Mouse (Mus musculus) kidney, embryonic 14.5 days (tissue): ENCODE results near the gene Gp1bb. TPM values are rescaled to one million over a fixed set of nuclear protein-coding genes. Genes with fewer than 3 reads are reported as not detected.
A peak's percentile ranks its signal among the peaks of the same experiment; 100 is the strongest.

ENCODE experiments used
- ATAC-seq: fragments of 200-750 bp; cut with Nextera tagmentation; 2 replicates; pipeline ENCODE4 v1.8.0; 2017; ENCODE audit warnings: moderate number of reproducible peaks, mild to moderate bottlenecking, moderate TSS enrichment, moderate library complexity; ENCODE audit not compliant: low FRiP score, low TSS enrichment
- H3K27ac ChIP-seq: fragments of 300-500 bp; sonication (generic); 2 replicates; pipeline ENCODE4 v1.5.1; 2014; ENCODE audit warnings: low read depth, mild to moderate bottlenecking, low read length, moderate library complexity, mixed read lengths
- H3K27me3 ChIP-seq: fragments of 300-500 bp; sonication (generic); 2 replicates; pipeline ENCODE4 v1.6.1; 2014; ENCODE audit warnings: mild to moderate bottlenecking, low read length; ENCODE audit not compliant: control insufficient read depth, insufficient read depth
- H3K36me3 ChIP-seq: fragments of 300-500 bp; sonication (generic); 2 replicates; pipeline ENCODE4 v1.6.1; 2014; ENCODE audit warnings: low read length, mixed read lengths; ENCODE audit not compliant: control insufficient read depth, insufficient read depth
- H3K4me1 ChIP-seq: fragments of 300-500 bp; sonication (generic); 2 replicates; pipeline ENCODE4 v1.6.1; 2014; ENCODE audit warnings: low read length, mixed read lengths; ENCODE audit not compliant: control insufficient read depth, insufficient read depth
- H3K4me2 ChIP-seq: fragments of 300-500 bp; sonication (generic); replicated peaks from 2 replicates; pipeline ENCODE4 v1.6.1; 2014; ENCODE audit warnings: low read depth, mild to moderate bottlenecking, low read length
- H3K4me3 ChIP-seq: fragments of 300-500 bp; sonication (generic); 2 replicates; pipeline ENCODE4 v1.5.1; 2014; ENCODE audit warnings: mild to moderate bottlenecking, low read length
- H3K9ac ChIP-seq: fragments of 300-500 bp; sonication (generic); 2 replicates; pipeline ENCODE4 v1.6.1; 2014; ENCODE audit warnings: low read depth, mild to moderate bottlenecking, low read length, moderate library complexity
- H3K9me3 ChIP-seq: fragments of 300-500 bp; sonication (generic); 2 replicates; pipeline ENCODE4 v1.6.1; 2016; ENCODE audit warnings: low read length; ENCODE audit not compliant: control insufficient read depth
- WGBS: fragments of 180-500 bp; shearing (Covaris S2); extraction: QIAGEN DNeasy Blood & Tissue Kit; methylation state at CpG from one replicate; pipeline ENCODE4 v1.1.7; 2014; 5-methylcytosine and 5-hydroxymethylcytosine counted together
- polyA plus RNA-seq: library from polyadenylated mRNA; unstranded; fragments of >200 nt; fragmentation: Nextera tagmentation; extraction: Ambion mirVana; gene quantifications from 2 replicates; pipeline ENCODE4 v1.2.1, GENCODE M21; 2014

Gene Gp1bb
- polyA plus RNA-seq, 1 experiment from 2014 or later: 1.6 TPM

DNA sequence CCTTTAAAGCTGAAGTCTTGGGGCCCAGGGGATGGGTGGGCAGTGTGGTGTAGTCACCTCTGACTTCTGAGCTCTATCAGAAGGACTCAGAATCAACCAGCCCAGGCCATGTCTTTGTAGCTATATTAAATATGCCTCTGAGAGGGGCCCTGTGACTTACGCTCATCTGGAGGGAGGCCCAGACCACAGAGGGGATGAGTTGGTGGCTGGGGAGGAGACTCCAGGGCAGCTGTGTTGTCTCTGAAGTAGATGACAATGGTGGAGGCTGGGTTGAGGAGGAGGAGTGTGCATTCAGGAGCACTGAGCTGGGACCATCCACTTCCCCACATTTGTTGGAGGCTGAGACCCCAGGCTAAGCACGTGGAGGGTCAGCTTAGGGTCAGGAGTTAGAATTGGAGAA is 3.9 kb downstream of the Gp1bb start:
- Histone ChIP-seq H3K27me3 (peaks cover 77% of the 10 kb centered on the region), H3K9ac (no peak overlapping the region), H3K36me3 (peaks cover 6% of the 10 kb centered on the region; the same call in 1 of the 2 replicates), H3K4me2 (no peak overlapping the region), H3K27ac (no peak overlapping the region), H3K4me3 (no peak overlapping the region), H3K9me3 (no peaks in the 10 kb centered on the region), H3K4me1 (peaks cover 21% of the 10 kb centered on the region)
- no peak for ATAC-seq
- 39% methylated on average over 2 of the region's 2 CpGs for WGBS

DNA sequence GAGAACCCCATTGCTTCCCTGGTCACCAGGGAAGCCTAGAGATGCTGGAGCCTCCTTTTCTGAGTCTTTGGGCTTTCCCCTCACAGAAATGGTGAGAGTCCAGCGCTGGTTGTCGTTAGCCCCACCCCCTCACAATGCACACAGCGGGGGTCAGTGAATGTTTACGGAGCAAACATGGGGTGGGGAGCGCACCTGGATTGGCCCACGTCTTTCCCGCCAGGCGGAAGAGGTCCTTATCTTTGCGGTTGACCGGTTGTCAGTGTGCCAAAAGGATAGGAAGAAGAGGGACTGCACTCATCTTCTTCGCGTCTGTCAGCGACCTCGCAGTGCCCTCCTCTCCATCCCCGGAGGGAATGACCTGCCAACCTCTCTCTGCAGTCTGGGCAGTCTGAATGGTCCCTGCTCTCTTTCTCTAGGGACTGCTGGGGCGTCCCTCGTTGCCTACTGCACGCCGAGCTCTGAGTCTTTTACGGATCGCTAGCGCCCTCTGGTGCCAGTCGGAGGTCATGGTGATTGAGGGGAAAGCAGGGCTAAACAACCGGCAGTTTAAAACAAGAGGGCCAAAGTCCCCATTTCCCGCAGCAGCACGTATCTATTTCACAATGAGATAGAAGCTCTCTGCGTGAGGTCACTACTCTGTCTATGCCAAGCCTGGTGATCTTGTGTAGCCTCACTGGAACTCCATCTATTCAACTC is 4.7 kb downstream of the Gp1bb start:
- 2% methylated on average over 27 of the region's 27 CpGs for WGBS
- no peak overlapping the region for H3K9ac ChIP-seq

DNA sequence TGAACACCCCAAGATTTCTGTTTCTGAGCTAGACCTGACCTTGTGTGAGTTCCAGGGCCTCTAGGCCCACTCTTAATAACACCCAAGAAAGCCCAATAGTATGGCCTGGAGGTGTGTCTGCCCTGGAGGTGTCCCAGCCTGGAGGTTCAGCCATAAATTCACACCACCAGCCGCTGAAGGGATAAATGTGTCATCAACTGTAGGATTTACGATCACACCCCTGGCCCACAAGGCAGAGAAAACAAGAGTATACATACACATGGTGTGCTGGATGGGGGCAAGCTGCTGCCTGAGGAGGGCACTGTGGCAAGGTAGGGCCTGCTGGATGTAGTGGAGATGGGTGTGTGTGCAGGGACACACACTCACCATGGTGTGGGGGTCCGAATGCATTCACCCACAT is 8.9 kb downstream of the Gp1bb start:
- H3K4me2 ChIP-seq: no peak overlapping the region
- H3K9me3 ChIP-seq: no peaks in the 10 kb centered on the region
- 25% methylated on average over 3 of the region's 3 CpGs for WGBS
- H3K27ac ChIP-seq: no peak overlapping the region
- no peak overlapping the region for H3K9ac ChIP-seq
- peaks cover 54% of the 10 kb centered on the region for H3K27me3 ChIP-seq
- no peak overlapping the region for H3K4me3 ChIP-seq
- H3K36me3 ChIP-seq: no peaks in the 10 kb centered on the region
- H3K4me1 ChIP-seq: peaks cover 42% of the 10 kb centered on the region
- no peak for ATAC-seq

More for the DNA sequence above, 4.7 kb downstream of the Gp1bb start:
- Histone ChIP-seq H3K4me1 (peaks cover 28% of the 10 kb centered on the region), H3K4me2 (peak overlapping the region; percentile 25; the same call in 1 of the 2 replicates), H3K9me3 (no peaks in the 10 kb centered on the region), H3K27me3 (peaks cover 69% of the 10 kb centered on the region), H3K4me3 (peak overlapping the region; percentile 1; the same call in 1 of the 2 replicates), H3K36me3 (0 out of 2 replicates have a peak, but pooled peaks cover under 1% of the 10 kb centered on the region), H3K27ac (no peak overlapping the region)
- ATAC-seq: peak; percentile 49

DNA sequence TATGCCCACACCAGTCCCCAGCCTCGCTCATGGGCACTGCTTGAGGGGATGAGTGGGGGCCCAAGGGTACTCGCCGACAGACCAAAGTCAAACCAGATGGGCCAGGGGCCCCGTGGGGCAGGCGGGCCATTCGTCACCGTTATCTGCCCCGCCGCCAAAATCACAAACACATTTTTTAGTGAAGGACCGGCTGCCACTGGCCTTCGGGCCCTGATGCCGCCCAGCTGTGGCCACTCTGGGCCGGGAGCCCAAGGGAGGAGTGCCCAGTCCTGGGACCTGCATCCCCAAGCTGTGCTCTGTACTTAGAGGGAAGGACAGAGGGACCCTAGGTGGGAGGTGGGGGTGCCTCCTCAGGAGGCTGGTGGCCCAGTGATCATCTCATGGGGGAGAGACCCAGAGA is 10.5 kb downstream of the Gp1bb start:
- H3K4me2 ChIP-seq: no peak overlapping the region
- WGBS: 25% methylated on average over 13 of the region's 13 CpGs
- no peaks in the 10 kb centered on the region for H3K36me3 ChIP-seq
- no peak overlapping the region for H3K9ac ChIP-seq
- H3K4me3 ChIP-seq: no peak overlapping the region
- H3K9me3 ChIP-seq: no peaks in the 10 kb centered on the region
- no peak overlapping the region for H3K27ac ChIP-seq
- no peak for ATAC-seq
- peaks cover 37% of the 10 kb centered on the region for H3K4me1 ChIP-seq
- H3K27me3 ChIP-seq: peaks cover 53% of the 10 kb centered on the region

DNA sequence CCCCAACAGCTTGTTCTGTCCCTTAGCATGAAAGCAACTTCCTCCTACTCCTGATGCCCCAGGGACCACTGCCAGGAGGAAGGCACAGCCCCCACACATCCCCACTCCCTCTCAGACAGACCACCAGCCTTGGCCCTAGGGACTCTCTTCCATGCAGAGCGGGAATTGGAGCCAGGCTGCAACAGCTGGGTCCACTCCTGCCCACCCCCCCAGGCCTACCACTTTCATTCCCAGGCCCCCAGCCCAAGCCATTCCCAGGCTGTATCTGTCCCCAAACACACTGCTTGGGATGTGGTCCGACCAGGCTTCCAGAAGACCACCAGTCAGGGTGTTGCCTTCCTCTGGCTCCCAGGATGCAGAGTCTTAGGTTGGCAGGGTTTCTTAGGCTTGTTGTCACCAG is 13.1 kb downstream of the Gp1bb start:
- Histone ChIP-seq H3K9ac (no peak overlapping the region), H3K4me2 (no peak overlapping the region), H3K4me3 (no peak overlapping the region), H3K36me3 (no peaks in the 10 kb centered on the region), H3K27me3 (peaks cover 34% of the 10 kb centered on the region), H3K4me1 (peaks cover 39% of the 10 kb centered on the region), H3K27ac (no peak overlapping the region), H3K9me3 (no peaks in the 10 kb centered on the region)
- WGBS: 49% methylated on average over 2 of the region's 2 CpGs
- ATAC-seq: no peak

DNA sequence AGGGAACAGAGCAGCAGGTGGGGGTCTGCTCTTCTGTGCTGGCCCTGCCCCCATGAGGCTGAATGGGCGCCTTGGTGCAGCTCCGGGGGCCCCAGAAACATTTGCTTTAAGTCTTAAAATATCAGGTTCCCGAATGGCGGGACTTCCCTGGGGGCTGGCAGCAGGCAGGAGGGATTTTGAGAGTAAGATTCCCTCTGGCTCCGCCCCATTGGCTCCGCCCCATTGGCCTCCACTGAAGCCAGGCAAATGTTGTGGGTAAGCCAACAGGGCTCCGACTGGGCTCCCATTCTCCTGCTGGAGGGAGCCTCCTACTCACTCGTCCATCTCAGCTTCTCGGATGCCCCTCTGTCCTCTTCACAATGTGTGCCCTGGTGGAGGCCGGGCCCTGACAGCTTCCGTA is 14.0 kb downstream of the Gp1bb start:
- Histone ChIP-seq H3K27me3 (peaks cover 27% of the 10 kb centered on the region), H3K9ac (no peak overlapping the region), H3K27ac (no peak overlapping the region), H3K4me1 (peaks cover 37% of the 10 kb centered on the region), H3K9me3 (no peaks in the 10 kb centered on the region), H3K36me3 (no peaks in the 10 kb centered on the region), H3K4me2 (peak overlapping the region; percentile 33), H3K4me3 (peak overlapping the region; percentile 18; the same call in 1 of the 2 replicates)
- peak; percentile 12; the same call in 1 of the 2 replicates for ATAC-seq
- 6% methylated on average over 11 of the region's 11 CpGs for WGBS

DNA sequence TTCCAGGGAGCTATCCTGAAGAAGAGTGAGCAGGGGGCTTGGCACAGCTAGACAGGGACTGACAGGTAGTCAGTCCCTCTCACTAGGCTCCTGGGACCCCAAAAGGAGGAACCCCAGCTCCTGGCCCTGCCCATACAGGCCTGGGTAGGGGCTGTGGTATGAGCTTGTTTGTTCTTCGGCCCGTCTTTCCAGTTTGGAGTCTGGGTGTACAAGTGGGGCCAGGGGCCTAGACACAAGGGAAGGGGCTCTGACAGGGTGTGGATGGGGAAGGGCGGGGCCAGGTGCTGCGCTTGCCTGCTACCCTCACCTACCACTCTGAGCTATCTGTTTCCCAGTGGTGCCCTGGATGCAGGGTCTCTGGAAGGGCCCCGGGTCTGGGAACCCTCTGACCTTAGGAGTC is 16.5 kb downstream of the Gp1bb start:
- Histone ChIP-seq H3K27ac (no peak overlapping the region), H3K4me3 (no peak overlapping the region), H3K9ac (no peak overlapping the region), H3K4me1 (peaks cover 18% of the 10 kb centered on the region), H3K36me3 (no peaks in the 10 kb centered on the region), H3K27me3 (peaks cover 19% of the 10 kb centered on the region; the same call in 1 of the 2 replicates), H3K9me3 (no peaks in the 10 kb centered on the region), H3K4me2 (no peak overlapping the region)
- ATAC-seq: no peak
- 84% methylated on average over 5 of the region's 5 CpGs for WGBS

DNA sequence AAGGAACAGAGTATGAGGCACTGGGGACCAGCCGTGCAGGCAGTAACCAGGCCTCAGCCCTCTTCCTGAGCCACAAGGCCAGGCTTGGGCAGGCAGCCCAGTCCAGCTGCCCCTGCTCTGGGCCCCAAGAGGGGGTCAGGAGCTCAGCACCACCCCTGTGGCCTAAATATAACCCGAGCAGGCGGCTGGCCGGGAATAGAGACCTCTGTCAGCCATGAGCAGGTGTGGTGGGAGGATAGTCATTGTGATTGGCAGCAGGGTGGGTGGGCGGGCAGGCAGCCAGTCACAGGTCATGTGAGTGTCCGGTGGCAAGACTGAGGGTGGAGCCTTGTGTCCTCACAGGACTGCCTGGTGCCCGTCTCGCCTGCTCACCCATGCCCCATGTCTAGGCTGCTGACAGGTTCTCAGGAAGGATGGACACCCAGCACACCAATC is 17.9 kb downstream of the Gp1bb start:
- ATAC-seq: peak; percentile 40
- peaks cover 9% of the 10 kb centered on the region; the same call in 1 of the 2 replicates for H3K27me3 ChIP-seq
- no peak overlapping the region for H3K4me3 ChIP-seq
- no peak overlapping the region for H3K4me2 ChIP-seq
- no peaks in the 10 kb centered on the region for H3K36me3 ChIP-seq
- H3K4me1 ChIP-seq: peaks cover 18% of the 10 kb centered on the region
- H3K27ac ChIP-seq: no peak overlapping the region
- no peaks in the 10 kb centered on the region for H3K9me3 ChIP-seq
- H3K9ac ChIP-seq: no peak overlapping the region
- WGBS: 33% methylated on average over 8 of the region's 8 CpGs

DNA sequence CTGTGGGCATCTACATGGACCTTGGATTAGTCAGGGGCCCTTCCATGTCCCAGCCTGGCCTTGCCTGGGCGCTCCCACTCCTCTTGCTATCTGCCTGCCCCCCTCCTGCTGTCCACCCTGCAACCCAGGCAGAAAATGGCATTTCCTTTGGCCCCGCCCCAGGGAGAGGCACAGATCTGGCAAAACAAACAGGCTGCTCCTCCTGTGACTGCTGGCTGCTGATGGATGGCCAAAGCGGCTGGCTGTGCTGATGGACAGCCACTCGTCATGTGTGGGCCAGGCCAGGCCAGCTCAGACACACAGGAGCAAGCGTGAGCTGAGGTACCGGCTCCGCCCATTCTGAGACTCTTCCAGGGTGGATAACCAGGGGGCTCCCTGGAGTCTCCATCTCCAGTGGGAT is 20.8 kb downstream of the Gp1bb start:
- WGBS: 58% methylated on average over 7 of the region's 7 CpGs
- no peak overlapping the region for H3K9ac ChIP-seq
- H3K4me3 ChIP-seq: no peak overlapping the region
- 0 out of 2 replicates have a peak, but pooled peaks cover 3% of the 10 kb centered on the region for H3K27me3 ChIP-seq
- H3K4me2 ChIP-seq: no peak overlapping the region
- H3K9me3 ChIP-seq: no peaks in the 10 kb centered on the region
- no peak for ATAC-seq
- peaks cover 9% of the 10 kb centered on the region; the same call in 1 of the 2 replicates for H3K4me1 ChIP-seq
- H3K27ac ChIP-seq: no peak overlapping the region
- no peaks in the 10 kb centered on the region for H3K36me3 ChIP-seq
